Mouse (Mus musculus): ENCODE data around the gene Hoxd11. TPM values are rescaled to one million over a fixed set of nuclear protein-coding genes. Genes with fewer than 3 reads are reported as not detected.

The Hoxd11 gene
- polyA plus RNA-seq, 1 experiment from 2014 or later: not detected

DNA sequence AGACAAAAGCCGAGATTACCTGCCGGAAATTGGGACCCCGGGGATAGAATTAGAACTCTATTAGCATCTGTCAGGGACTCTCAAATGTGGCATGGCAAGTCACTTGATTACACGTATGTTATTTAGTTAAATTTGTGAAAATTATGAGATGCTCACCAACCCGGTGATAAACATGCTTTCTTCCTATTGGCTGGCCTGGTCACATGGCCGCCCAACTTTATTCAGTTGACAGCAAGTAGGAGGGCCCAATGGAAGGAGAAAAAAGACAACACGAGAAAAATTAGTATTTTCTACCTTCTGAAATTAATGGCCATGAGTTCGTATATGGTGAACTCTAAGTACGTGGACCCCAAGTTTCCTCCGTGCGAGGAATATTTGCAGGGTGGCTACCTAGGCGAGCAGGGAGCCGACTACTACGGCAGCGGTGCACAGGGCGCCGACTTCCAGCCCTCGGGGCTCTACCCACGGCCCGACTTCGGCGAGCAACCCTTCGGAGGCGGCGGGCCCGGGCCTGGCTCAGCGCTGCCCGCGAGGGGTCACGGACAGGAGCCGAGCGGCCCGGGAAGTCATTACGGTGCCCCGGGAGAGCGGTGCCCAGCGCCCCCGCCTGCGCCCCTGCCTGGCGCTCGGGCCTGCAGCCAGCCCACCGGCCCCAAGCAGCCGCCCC is 47.7 kb downstream of the Hoxd11 start:
- Histone ChIP-seq H3K4me3 (peak overlapping the region; percentile 49), H3K27me3 (replicated peaks; ENCODE audit: low read depth, poor library complexity, severe bottlenecking) (peaks cover 100% of the 10 kb centered on the region), H3K27ac (replicated peaks) (no peak overlapping the region), H3K9me3 (no peaks in the 10 kb centered on the region), H3K36me3 (replicated peaks) (no peaks in the 10 kb centered on the region), H3K4me1 (peaks cover 6% of the 10 kb centered on the region)
- WGBS: 1% methylated on average over 43 of the region's 43 CpGs
- DNase-seq (ENCODE audit: low spot score): peak; percentile 56

DNA sequence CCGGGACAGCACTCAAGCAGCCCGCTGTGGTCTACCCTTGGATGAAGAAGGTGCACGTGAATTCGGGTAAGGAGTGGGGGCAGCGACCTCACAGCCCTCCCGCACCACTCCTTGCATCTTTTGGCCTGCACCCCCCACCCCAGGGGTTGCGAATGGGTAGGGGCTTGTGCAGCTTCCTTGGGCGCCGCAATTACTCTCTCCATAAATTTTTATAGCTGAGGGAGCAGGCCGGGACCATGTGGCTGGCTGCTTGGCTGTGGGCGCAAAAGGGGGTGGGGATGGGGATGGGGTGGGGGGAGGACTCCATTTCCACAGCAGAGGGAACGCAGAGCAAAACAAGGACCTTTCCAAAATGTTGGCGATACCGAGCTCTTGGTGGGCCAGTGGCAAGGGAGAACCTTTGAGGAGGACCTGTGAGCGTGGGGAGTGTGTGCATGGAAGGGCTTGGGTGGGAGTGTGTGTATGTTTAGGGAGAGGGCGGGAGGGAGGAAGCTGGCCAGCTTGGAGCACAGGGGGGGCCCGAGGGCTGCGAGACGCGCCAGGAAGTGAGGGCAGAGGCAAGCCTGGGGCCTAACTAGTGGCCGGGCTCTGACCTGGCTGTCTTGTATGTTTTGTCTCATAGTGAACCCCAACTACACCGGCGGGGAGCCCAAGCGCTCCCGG is 48.4 kb downstream of the Hoxd11 start:
- no peak overlapping the region for H3K27ac ChIP-seq (replicated peaks)
- peaks cover 100% of the 10 kb centered on the region for H3K27me3 ChIP-seq (replicated peaks; ENCODE audit: low read depth, poor library complexity, severe bottlenecking)
- H3K4me1 ChIP-seq: peaks cover 8% of the 10 kb centered on the region
- H3K4me3 ChIP-seq: peak overlapping the region; percentile 49
- H3K9me3 ChIP-seq: no peaks in the 10 kb centered on the region
- no peak for DNase-seq (ENCODE audit: low spot score)
- WGBS: under 1% methylated on average over 25 of the region's 25 CpGs
- no peaks in the 10 kb centered on the region for H3K36me3 ChIP-seq (replicated peaks)

DNA sequence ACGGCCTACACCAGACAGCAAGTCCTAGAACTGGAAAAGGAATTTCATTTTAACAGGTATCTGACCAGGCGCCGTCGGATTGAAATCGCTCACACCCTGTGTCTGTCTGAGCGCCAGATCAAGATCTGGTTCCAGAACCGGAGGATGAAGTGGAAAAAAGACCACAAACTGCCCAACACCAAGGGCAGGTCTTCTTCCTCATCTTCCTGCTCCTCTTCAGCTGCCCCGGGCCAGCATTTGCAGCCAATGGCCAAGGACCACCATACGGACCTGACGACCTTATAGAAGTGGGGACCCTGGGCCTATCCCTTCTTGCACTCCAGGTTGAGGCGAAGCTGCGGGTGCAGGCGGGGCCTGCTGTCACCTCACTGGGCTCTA is 48.9 kb downstream of the Hoxd11 start:
- peak overlapping the region; percentile 49; the same call in 1 of the 2 replicates for H3K4me3 ChIP-seq
- H3K27me3 ChIP-seq (replicated peaks; ENCODE audit: low read depth, poor library complexity, severe bottlenecking): peaks cover 100% of the 10 kb centered on the region
- no peak overlapping the region for H3K27ac ChIP-seq (replicated peaks)
- H3K9me3 ChIP-seq: no peaks in the 10 kb centered on the region
- H3K36me3 ChIP-seq (replicated peaks): no peaks in the 10 kb centered on the region
- H3K4me1 ChIP-seq: peaks cover 11% of the 10 kb centered on the region
- DNase-seq (ENCODE audit: low spot score): peak; percentile 46
- WGBS: 1% methylated on average over 13 of the region's 13 CpGs

DNA sequence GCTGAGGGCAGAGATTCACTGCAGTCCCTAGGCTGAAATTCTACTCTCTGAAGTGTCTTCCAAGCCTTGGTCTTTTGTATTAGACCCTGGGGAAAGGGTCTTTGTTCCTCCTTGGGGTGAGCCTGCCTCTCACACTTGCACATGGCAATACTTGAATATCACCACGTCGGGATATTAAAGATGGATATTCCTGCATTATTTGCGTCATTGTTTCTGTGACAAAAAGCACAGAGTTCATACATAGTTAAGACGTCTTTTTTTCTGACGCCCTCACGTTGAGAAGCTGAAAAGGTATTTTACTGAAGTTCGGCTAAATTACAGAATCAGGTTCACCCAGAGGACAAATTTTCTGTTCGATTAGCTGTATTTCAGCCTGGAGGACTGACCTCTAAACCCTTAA is 51.0 kb downstream of the Hoxd11 start:
- peak; percentile 14 for DNase-seq (ENCODE audit: low spot score)
- Histone ChIP-seq H3K27ac (replicated peaks) (no peak overlapping the region), H3K27me3 (replicated peaks; ENCODE audit: low read depth, poor library complexity, severe bottlenecking) (peaks cover 100% of the 10 kb centered on the region), H3K4me3 (no peak overlapping the region), H3K36me3 (replicated peaks) (no peaks in the 10 kb centered on the region), H3K4me1 (peaks cover 11% of the 10 kb centered on the region), H3K9me3 (no peaks in the 10 kb centered on the region)
- WGBS: 2% methylated on average over 8 of the region's 8 CpGs

DNA sequence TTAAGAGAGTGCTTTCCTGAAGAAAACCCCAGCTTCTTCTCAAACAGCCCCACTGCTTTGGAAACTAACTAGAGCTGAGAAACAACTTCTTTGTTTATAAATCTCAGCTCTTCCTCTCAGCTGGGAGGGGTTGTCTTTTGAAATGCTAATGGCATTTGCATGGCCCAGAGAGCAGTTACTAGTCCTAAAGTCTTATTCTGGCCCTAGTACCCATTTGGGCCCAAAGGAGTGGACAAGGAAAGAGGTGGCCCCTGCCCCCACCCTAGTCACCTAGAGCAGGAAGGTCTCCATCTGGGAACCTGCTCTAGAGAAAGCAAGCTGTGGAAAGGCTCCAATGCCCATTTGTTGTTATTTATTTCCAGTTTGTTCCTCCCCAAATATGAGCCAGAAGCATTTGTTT is 51.7 kb downstream of the Hoxd11 start:
- Histone ChIP-seq H3K9me3 (no peaks in the 10 kb centered on the region), H3K4me1 (peaks cover 16% of the 10 kb centered on the region), H3K36me3 (replicated peaks) (no peaks in the 10 kb centered on the region), H3K27me3 (replicated peaks; ENCODE audit: low read depth, poor library complexity, severe bottlenecking) (peaks cover 100% of the 10 kb centered on the region), H3K27ac (replicated peaks) (no peak overlapping the region), H3K4me3 (no peak overlapping the region)
- DNase-seq (ENCODE audit: low spot score): peak; percentile 29

DNA sequence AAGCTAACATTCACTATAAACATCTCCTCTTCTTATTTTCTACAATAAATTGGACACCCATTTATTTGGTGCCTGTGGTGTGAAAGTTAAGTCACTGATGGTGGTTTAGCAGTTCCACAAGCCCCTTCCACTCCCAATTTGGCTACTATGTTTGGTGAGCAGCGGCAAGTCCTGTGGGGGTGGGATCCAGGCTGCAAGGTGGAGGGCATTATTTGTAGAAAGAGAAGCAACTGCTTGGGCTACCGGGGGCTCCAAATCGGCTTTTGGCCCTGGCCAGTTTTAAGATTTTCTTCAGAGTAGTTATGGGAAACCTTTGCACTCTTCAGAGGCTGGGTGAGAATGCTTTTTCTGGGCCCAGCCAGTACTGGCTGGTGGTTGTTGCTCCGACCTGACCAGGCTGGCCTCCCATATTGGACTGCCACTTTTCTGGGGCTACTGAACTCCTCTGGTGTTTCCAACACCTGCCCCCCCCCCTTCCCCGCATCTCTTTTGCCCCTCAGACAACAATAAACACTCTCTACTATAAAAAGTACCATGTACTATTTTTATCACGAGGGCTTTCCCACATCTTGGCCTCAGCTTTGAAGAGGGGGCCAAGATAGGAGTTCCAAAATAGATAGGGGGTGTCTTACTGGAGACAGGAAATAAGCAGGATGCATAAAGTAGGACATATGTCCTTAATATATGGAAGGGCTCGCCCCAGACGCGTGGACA is 52.6 kb downstream of the Hoxd11 start:
- Histone ChIP-seq H3K27me3 (replicated peaks; ENCODE audit: low read depth, poor library complexity, severe bottlenecking) (peaks cover 100% of the 10 kb centered on the region), H3K9me3 (no peaks in the 10 kb centered on the region), H3K4me1 (peaks cover 20% of the 10 kb centered on the region), H3K4me3 (no peak overlapping the region), H3K36me3 (replicated peaks) (no peaks in the 10 kb centered on the region), H3K27ac (replicated peaks) (no peak overlapping the region)
- peak; percentile 34 for DNase-seq (ENCODE audit: low spot score)
- WGBS: 1% methylated on average over 9 of the region's 9 CpGs

DNA sequence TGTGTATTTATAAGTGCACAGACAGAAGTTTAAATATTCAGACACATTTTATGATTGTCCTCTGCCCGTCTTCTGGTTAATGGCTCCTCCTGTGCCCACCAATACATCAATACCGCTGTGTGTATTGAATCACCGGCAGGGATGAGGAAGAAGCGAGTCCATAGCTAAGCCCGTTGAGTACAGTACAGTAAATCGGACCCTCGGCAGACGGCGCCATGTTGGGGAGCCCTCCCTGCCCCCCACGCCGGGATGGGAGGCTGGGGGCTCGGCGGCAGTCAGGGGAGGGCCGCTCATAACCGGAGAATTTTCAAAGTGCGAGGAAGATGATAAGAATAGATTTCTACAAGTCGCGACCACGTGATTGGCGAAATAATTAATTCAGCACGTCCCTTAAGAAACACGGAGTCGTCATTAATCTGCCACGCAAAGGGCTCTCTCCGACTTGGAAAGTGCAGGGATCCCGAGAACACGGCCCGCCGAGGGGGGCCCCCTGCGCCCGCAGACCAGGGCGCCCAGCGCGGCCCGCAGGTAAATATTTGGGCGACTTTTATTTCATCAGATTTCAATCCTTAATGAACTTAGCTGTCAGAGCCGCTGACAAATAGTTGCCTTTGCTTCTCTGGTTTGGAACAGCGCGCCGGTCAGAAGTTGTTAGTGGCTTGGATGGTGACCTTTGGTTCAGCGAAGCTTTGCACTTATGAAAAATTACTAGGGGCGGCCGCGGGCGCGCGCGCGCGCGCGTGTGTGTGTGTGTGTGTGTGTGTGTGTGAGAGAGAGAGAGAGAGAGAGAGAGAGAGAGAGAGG is 53.4 kb downstream of the Hoxd11 start:
- peaks cover 100% of the 10 kb centered on the region for H3K27me3 ChIP-seq (replicated peaks; ENCODE audit: low read depth, poor library complexity, severe bottlenecking)
- H3K27ac ChIP-seq (replicated peaks): no peak overlapping the region
- H3K36me3 ChIP-seq (replicated peaks): no peaks in the 10 kb centered on the region
- DNase-seq (ENCODE audit: low spot score): peak; percentile 57
- H3K4me1 ChIP-seq: peaks cover 14% of the 10 kb centered on the region; the same call in 1 of the 2 replicates
- peak overlapping the region; percentile 31; the same call in 1 of the 2 replicates for H3K4me3 ChIP-seq
- WGBS: 1% methylated on average over 52 of the region's 52 CpGs
- no peaks in the 10 kb centered on the region for H3K9me3 ChIP-seq

DNA sequence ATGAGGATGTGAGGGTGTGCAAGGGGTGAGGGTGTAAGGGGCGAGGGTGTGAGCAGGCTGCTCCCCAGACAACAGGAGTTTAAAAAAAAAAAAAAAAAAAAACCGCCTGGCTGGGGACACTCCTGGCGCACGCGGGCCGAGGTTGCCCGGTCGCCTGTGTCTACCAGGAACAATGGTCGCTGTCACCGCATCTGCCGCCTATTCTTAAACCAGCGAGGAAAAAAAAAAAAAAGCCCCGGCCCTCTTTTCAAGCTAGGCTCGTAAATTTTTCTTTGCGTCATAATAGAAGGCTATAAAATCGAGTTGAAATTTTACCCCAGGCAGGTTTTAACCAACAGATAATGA is 53.9 kb downstream of the Hoxd11 start:
- H3K4me3 ChIP-seq: peak overlapping the region; percentile 31; the same call in 1 of the 2 replicates
- no peaks in the 10 kb centered on the region for H3K9me3 ChIP-seq
- peaks cover 100% of the 10 kb centered on the region for H3K27me3 ChIP-seq (replicated peaks; ENCODE audit: low read depth, poor library complexity, severe bottlenecking)
- no peak overlapping the region for H3K27ac ChIP-seq (replicated peaks)
- DNase-seq (ENCODE audit: low spot score): peak; percentile 42
- 1% methylated on average over 16 of the region's 16 CpGs for WGBS
- no peaks in the 10 kb centered on the region for H3K36me3 ChIP-seq (replicated peaks)
- peaks cover 14% of the 10 kb centered on the region; the same call in 1 of the 2 replicates for H3K4me1 ChIP-seq

DNA sequence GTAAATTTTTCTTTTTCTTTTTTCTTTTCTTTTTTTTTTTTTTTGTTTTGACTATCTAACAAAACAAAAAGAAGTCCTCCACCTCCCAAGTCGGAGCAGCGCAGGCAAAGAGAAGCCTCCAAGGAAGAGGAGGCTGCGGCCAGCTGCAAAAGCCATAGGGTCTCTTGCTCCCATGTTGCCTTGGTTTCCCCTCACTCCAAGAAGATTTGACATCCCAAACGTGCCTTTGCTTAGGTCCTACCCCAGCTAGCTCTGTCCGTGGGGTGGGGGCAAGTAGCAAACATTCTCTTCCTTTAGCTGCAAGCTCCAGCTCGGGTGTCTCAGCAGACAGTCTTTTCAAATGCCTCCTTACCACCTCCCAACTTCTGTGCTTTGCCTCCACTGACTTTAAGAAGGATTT is 54.4 kb downstream of the Hoxd11 start:
- peaks cover 14% of the 10 kb centered on the region; the same call in 1 of the 2 replicates for H3K4me1 ChIP-seq
- H3K36me3 ChIP-seq (replicated peaks): no peaks in the 10 kb centered on the region
- DNase-seq (ENCODE audit: low spot score): peak; percentile 53
- H3K27me3 ChIP-seq (replicated peaks; ENCODE audit: low read depth, poor library complexity, severe bottlenecking): peaks cover 100% of the 10 kb centered on the region
- WGBS: 2% methylated on average over 6 of the region's 6 CpGs
- no peak overlapping the region for H3K27ac ChIP-seq (replicated peaks)
- no peaks in the 10 kb centered on the region for H3K9me3 ChIP-seq
- no peak overlapping the region for H3K4me3 ChIP-seq

DNA sequence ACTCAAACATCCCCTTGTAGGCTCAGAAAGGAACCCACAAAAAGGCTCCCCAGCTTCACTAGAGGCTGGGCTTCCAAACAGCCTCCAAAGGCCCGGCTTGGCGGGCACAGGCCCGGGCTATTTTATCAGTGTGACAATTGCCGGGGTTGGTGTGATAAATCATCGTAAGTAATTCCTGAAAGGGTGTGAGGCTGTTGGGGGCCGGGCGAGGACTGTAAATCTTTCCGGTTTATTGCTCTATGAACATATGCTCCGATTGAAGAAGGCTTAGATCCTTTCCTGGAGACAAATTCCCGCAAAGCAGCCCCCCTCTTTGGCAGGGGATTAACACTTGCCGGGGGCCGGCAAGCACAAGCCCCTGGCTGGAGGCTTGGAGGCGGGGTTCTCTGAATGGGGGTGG is 55.1 kb downstream of the Hoxd11 start:
- Histone ChIP-seq H3K27me3 (replicated peaks; ENCODE audit: low read depth, poor library complexity, severe bottlenecking) (peaks cover 100% of the 10 kb centered on the region), H3K4me1 (peaks cover 14% of the 10 kb centered on the region; the same call in 1 of the 2 replicates), H3K9me3 (no peaks in the 10 kb centered on the region), H3K27ac (replicated peaks) (no peak overlapping the region), H3K36me3 (replicated peaks) (no peaks in the 10 kb centered on the region), H3K4me3 (peak overlapping the region; percentile 41; the same call in 1 of the 2 replicates)
- WGBS: 1% methylated on average over 13 of the region's 13 CpGs
- peak; percentile 58 for DNase-seq (ENCODE audit: low spot score)

DNA sequence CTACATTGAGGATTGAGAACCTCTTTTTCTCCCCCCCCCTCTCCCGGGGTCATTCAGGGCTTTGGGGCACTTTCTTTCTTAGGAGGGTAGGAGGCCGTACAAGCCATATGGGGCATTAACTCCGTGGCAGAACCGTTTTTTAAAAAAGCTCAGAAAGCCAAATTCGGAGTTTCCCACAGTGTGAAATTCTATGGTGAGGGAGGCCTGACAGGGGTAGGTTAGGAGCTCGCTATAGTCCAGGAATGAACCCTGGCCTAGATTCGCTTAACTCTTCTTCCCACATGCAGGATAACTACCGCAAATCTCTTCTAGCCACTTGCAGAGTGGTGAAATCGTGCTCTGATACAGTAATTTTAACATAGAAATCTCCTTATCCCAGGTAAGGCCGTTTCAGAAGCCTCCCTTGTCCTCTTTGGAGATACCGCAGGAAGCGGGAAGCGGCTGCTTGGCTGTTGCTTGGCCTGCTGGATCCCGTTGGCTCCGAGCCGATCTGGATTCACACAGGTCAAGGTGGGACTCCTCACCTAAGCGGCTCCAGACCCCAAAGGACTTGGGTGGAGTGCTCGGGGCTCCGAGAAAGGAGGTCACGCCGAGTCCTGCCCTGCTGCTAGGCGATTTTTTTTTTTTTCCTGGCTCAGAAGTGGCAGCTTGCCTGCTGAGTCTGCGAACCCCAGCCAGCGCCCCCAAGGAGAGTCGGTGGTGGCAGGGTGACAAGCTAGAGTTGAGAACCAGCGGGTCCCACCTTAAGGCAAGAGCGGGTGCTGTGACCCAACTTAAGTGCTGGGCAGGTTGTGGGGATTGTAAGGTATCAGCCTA is 55.8 kb downstream of the Hoxd11 start:
- WGBS: under 1% methylated on average over 27 of the region's 27 CpGs
- Histone ChIP-seq H3K9me3 (no peaks in the 10 kb centered on the region), H3K27ac (replicated peaks) (no peak overlapping the region), H3K4me3 (peak overlapping the region; percentile 41; the same call in 1 of the 2 replicates), H3K4me1 (peaks cover 15% of the 10 kb centered on the region; the same call in 1 of the 2 replicates), H3K27me3 (replicated peaks; ENCODE audit: low read depth, poor library complexity, severe bottlenecking) (peaks cover 100% of the 10 kb centered on the region), H3K36me3 (replicated peaks) (no peaks in the 10 kb centered on the region)
- DNase-seq (ENCODE audit: low spot score): peak; percentile 61

Measured in embryonic facial prominence, embryonic 10.5 days (tissue).